Mouse (Mus musculus): ENCODE results near the gene Cbx8. TPM values are rescaled to one million over a fixed set of nuclear protein-coding genes. Genes with fewer than 3 reads are reported as not detected.

Cbx8 gene
- polyA plus RNA-seq, 1 experiment from 2014 or later: 6.4 TPM

DNA sequence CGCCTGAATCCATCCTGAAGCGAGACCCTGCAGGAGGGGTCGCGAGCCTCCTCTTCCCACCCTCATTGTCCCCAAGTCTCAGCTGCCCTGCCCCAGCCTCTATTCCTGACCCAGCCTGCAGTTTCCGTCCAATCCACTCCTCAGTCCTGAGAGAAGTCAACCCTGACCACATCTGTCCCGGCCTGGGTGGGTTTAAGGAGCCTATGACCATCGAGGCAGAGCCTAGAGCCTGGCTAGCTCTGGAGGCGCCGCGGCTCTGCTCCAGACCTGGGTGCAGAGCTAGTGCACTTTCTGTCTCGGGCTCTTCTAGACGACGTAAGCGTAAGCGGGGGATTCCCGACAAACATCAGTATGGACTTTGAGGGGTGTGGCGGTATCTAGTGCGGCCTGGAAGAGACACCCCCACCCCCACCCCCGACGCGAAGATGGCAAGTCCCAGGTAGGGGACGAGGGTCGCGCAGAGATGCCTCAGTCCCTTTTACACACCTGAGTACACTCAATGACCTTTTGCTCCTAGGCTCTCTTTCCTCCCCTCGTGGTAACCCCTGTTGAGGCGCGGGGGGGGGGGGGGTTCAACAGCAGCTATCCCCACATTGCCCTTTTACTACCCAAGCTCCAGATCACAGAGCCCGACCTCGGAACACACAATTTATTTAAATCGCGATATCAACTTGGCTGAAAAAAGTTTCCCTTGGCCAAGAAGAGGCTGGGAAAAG, 1.1 kb upstream of the Cbx8 start:
- H3K4me3 ChIP-seq (ENCODE audit: low read depth, low read length): peak overlapping the region; percentile 79
- peaks cover 28% of the 10 kb centered on the region for H3K4me1 ChIP-seq (replicated peaks; ENCODE audit: control insufficient read depth, insufficient read depth, low read length)
- H3K36me3 ChIP-seq (ENCODE audit: control insufficient read depth, insufficient read depth): peaks cover 8% of the 10 kb centered on the region; the same call in 1 of the 2 replicates
- no peaks in the 10 kb centered on the region for H3K9me3 ChIP-seq (ENCODE audit: control insufficient read depth)
- 1% methylated on average over 30 of the region's 31 CpGs for WGBS
- no peak for ATAC-seq
- H3K27ac ChIP-seq (ENCODE audit: low read depth, low read length): no peak overlapping the region
- H3K4me2 ChIP-seq (replicated peaks; ENCODE audit: low read depth): peak overlapping the region; percentile 99
- 0 out of 2 replicates have a peak overlapping the region, but pooled peaks have one; percentile 18 for H3K9ac ChIP-seq (ENCODE audit: low read depth, low read length)
- TF ChIP-seq CTCF (IDR thresholded peaks at IDR 0.05; ENCODE audit: low read depth): no peak
- H3K27me3 ChIP-seq (replicated peaks; ENCODE audit: control insufficient read depth, insufficient read depth, low read length): peaks cover 73% of the 10 kb centered on the region

DNA sequence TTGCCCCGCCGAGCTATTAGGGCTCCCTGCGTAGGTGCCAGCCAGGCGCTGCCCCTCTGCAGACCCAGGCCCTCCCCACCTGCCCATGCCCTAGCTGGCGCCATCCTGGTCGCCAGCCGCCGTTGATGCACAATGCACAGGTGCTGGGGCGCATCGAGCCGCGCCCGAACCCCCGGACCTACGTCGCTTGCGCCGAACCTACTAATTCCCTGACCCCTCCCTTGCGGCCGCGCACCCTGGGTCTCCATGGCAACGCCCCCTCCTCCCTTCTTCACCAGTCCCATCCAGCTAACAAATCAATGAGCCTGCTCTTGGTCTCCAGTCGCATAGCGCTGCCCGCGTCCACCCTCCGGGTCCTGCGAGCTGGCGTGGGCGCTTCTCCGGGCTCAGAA, 552 bp upstream of the Cbx8 start:
- ATAC-seq: peak; percentile 28
- 0% methylated on average over 31 of the region's 31 CpGs for WGBS
- no peaks in the 10 kb centered on the region for H3K9me3 ChIP-seq (ENCODE audit: control insufficient read depth)
- peaks cover 8% of the 10 kb centered on the region; the same call in 1 of the 2 replicates for H3K36me3 ChIP-seq (ENCODE audit: control insufficient read depth, insufficient read depth)
- peaks cover 72% of the 10 kb centered on the region for H3K27me3 ChIP-seq (replicated peaks; ENCODE audit: control insufficient read depth, insufficient read depth, low read length)
- no peak for TF ChIP-seq CTCF (IDR thresholded peaks at IDR 0.05; ENCODE audit: low read depth)
- peak overlapping the region; percentile 99 for H3K4me2 ChIP-seq (replicated peaks; ENCODE audit: low read depth)
- H3K4me1 ChIP-seq (replicated peaks; ENCODE audit: control insufficient read depth, insufficient read depth, low read length): peaks cover 23% of the 10 kb centered on the region
- H3K27ac ChIP-seq (ENCODE audit: low read depth, low read length): no peak overlapping the region
- H3K9ac ChIP-seq (ENCODE audit: low read depth, low read length): peak overlapping the region; percentile 18; the same call in 1 of the 2 replicates
- peak overlapping the region; percentile 79 for H3K4me3 ChIP-seq (ENCODE audit: low read depth, low read length)

- Histone ChIP-seq H3K4me1 (replicated peaks; ENCODE audit: control insufficient read depth, insufficient read depth, low read length) (peaks cover 22% of the 10 kb centered on the region), H3K27me3 (replicated peaks; ENCODE audit: control insufficient read depth, insufficient read depth, low read length) (peaks cover 72% of the 10 kb centered on the region), H3K9me3 (ENCODE audit: control insufficient read depth) (no peaks in the 10 kb centered on the region), H3K4me2 (replicated peaks; ENCODE audit: low read depth) (peak overlapping the region; percentile 99), H3K27ac (ENCODE audit: low read depth, low read length) (no peak overlapping the region), H3K9ac (ENCODE audit: low read depth, low read length) (peak overlapping the region; percentile 64; the same call in 1 of the 2 replicates), H3K4me3 (ENCODE audit: low read depth, low read length) (peak overlapping the region; percentile 79), H3K36me3 (ENCODE audit: control insufficient read depth, insufficient read depth) (peaks cover 8% of the 10 kb centered on the region; the same call in 1 of the 2 replicates)
- WGBS: 17% methylated on average over 21 of the region's 21 CpGs
- TF ChIP-seq CTCF (IDR thresholded peaks at IDR 0.05; ENCODE audit: low read depth): no peak
- ATAC-seq: no peak
These were observed 847 bp downstream of the Cbx8 start for GRCm38 (mm10) chr11:119039732-119040512.

- H3K4me2 ChIP-seq (replicated peaks; ENCODE audit: low read depth): no peak overlapping the region
- H3K36me3 ChIP-seq (ENCODE audit: control insufficient read depth, insufficient read depth): peaks cover 8% of the 10 kb centered on the region; the same call in 1 of the 2 replicates
- peaks cover 19% of the 10 kb centered on the region for H3K4me1 ChIP-seq (replicated peaks; ENCODE audit: control insufficient read depth, insufficient read depth, low read length)
These were observed 1.9 kb downstream of the Cbx8 start for GRCm38 (mm10) chr11:119038744-119039484.

GRCm38 (mm10) chr11:119037780-119038401, 2.9 kb downstream of the Cbx8 start:
- ATAC-seq: no peak
- Histone ChIP-seq H3K27ac (ENCODE audit: low read depth, low read length) (no peak overlapping the region), H3K4me1 (replicated peaks; ENCODE audit: control insufficient read depth, insufficient read depth, low read length) (peaks cover 19% of the 10 kb centered on the region), H3K4me2 (replicated peaks; ENCODE audit: low read depth) (peak overlapping the region; percentile 81), H3K9me3 (ENCODE audit: control insufficient read depth) (no peaks in the 10 kb centered on the region), H3K9ac (ENCODE audit: low read depth, low read length) (no peak overlapping the region), H3K36me3 (ENCODE audit: control insufficient read depth, insufficient read depth) (peaks cover 8% of the 10 kb centered on the region; the same call in 1 of the 2 replicates), H3K27me3 (replicated peaks; ENCODE audit: control insufficient read depth, insufficient read depth, low read length) (peaks cover 61% of the 10 kb centered on the region), H3K4me3 (ENCODE audit: low read depth, low read length) (peak overlapping the region; percentile 48)
- 52% methylated on average over 18 of the region's 18 CpGs for WGBS
- TF ChIP-seq CTCF (IDR thresholded peaks at IDR 0.05; ENCODE audit: low read depth): peak; percentile 19; the same call in 1 of the 2 replicates

More at GRCm38 (mm10) chr11:119038744-119039484, 1.9 kb downstream of the Cbx8 start:
- 78% methylated on average over 22 of the region's 22 CpGs for WGBS
- no peak for ATAC-seq
- H3K9me3 ChIP-seq (ENCODE audit: control insufficient read depth): no peaks in the 10 kb centered on the region
- no peak overlapping the region for H3K27ac ChIP-seq (ENCODE audit: low read depth, low read length)
- H3K27me3 ChIP-seq (replicated peaks; ENCODE audit: control insufficient read depth, insufficient read depth, low read length): peaks cover 71% of the 10 kb centered on the region
- TF ChIP-seq CTCF (IDR thresholded peaks at IDR 0.05; ENCODE audit: low read depth): no peak
- no peak overlapping the region for H3K4me3 ChIP-seq (ENCODE audit: low read depth, low read length)
- no peak overlapping the region for H3K9ac ChIP-seq (ENCODE audit: low read depth, low read length)
